Mouse (Mus musculus) left cerebral cortex, adult 11 months (tissue): ENCODE measurements around the gene Plxdc1.

ENCODE experiments used
- DNase-seq: peaks from one replicate; pipeline ENCODE4 v3.0.0; 2022; ENCODE audit warnings: low spot score

Plxdc1 gene

GRCm38 (mm10) chr11:97985727-97986677 is at the start of gene Plxdc1:
Gene Plxdc1 (minus strand): TSS chr11:97986444.
- no peak for DNase-seq

- no peak for DNase-seq
Measured at GRCm38 (mm10) chr11:98035977-98036377, 49.7 kb upstream of the Plxdc1 start.

GRCm38 (mm10) chr11:98034840-98035239 is 48.6 kb upstream of the Plxdc1 start:
- DNase-seq = no peak

- DNase-seq = no peak
Measured at GRCm38 (mm10) chr11:98034061-98034460, 47.8 kb upstream of the Plxdc1 start.

- no peak for DNase-seq
Measured at GRCm38 (mm10) chr11:98031443-98031770, 45.2 kb upstream of the Plxdc1 start.

- no peak for DNase-seq
Measured at GRCm38 (mm10) chr11:98030701-98031442, 44.6 kb upstream of the Plxdc1 start.

- no peak for DNase-seq
Measured at GRCm38 (mm10) chr11:98027785-98028184, 41.5 kb upstream of the Plxdc1 start.

GRCm38 (mm10) chr11:98027297-98027688 is 41.0 kb upstream of the Plxdc1 start:
- DNase-seq = no peak

- DNase-seq = peak; percentile 88
Measured at GRCm38 (mm10) chr11:98026570-98027296, 40.5 kb upstream of the Plxdc1 start, which contains the start of gene Rpl19. Gene Rpl19 (plus strand): TSS chr11:98026710.

- no peak for DNase-seq
Measured at GRCm38 (mm10) chr11:98026248-98026569, 40.0 kb upstream of the Plxdc1 start.

GRCm38 (mm10) chr11:98024516-98024915 is 38.3 kb upstream of the Plxdc1 start:
- DNase-seq = no peak

- no peak for DNase-seq
Measured at GRCm38 (mm10) chr11:98022555-98023371, 36.5 kb upstream of the Plxdc1 start, which contains the start of gene Cacnb1. Gene Cacnb1 (minus strand): TSS chr11:98023034.

GRCm38 (mm10) chr11:98022253-98022554 is 36.0 kb upstream of the Plxdc1 start:
- no peak for DNase-seq

GRCm38 (mm10) chr11:98021565-98022252 is 35.5 kb upstream of the Plxdc1 start:
- DNase-seq = no peak

- DNase-seq = no peak
Measured at GRCm38 (mm10) chr11:98021118-98021517, 34.9 kb upstream of the Plxdc1 start.

GRCm38 (mm10) chr11:98020710-98021109 is 34.5 kb upstream of the Plxdc1 start:
- no peak for DNase-seq

- DNase-seq = no peak
Measured at GRCm38 (mm10) chr11:98019883-98020610, 33.8 kb upstream of the Plxdc1 start.

GRCm38 (mm10) chr11:98018858-98019641 is 32.8 kb upstream of the Plxdc1 start:
- peak; percentile 76 for DNase-seq

GRCm38 (mm10) chr11:98018222-98018621 is 32.0 kb upstream of the Plxdc1 start:
- DNase-seq = no peak

- no peak for DNase-seq
Measured at GRCm38 (mm10) chr11:98016824-98017223, 30.6 kb upstream of the Plxdc1 start.
